Mouse (Mus musculus) stomach, postnatal 0 days (tissue): Measurements from ENCODE around the gene Cilp. TPM values are rescaled to one million over a fixed set of nuclear protein-coding genes. Genes with fewer than 3 reads are reported as not detected.

Experiments
- ATAC-seq: fragments of 200-750 bp; cut with Nextera tagmentation; 2 replicates; pipeline ENCODE4 v1.8.0; 2017; ENCODE audit not compliant: low FRiP score, low TSS enrichment
- DNase-seq: peaks from one replicate; pipeline ENCODE4 v3.0.0-alpha.2; 2016; ENCODE audit warnings: low spot score
- H3K27ac ChIP-seq: fragments of 300-500 bp; sonication (generic); replicated peaks from 2 replicates; pipeline ENCODE4 v1.5.1; 2014; ENCODE audit warnings: mild to moderate bottlenecking, control low read depth
- H3K27me3 ChIP-seq: fragments of 300-500 bp; sonication (generic); 2 replicates; pipeline ENCODE4 v1.6.1; 2014; ENCODE audit warnings: low read length; ENCODE audit not compliant: control insufficient read depth, insufficient read depth
- H3K36me3 ChIP-seq: fragments of 300-500 bp; sonication (generic); 2 replicates; pipeline ENCODE4 v1.6.1; 2014; ENCODE audit warnings: low read length, mixed read lengths; ENCODE audit not compliant: control insufficient read depth, insufficient read depth
- H3K4me1 ChIP-seq: fragments of 300-500 bp; sonication (generic); replicated peaks from 2 replicates; pipeline ENCODE4 v1.6.1; 2014; ENCODE audit warnings: antibody characterized with exemption; ENCODE audit not compliant: control insufficient read depth, insufficient read depth
- H3K4me2 ChIP-seq: fragments of 300-500 bp; sonication (generic); replicated peaks from 2 replicates; pipeline ENCODE4 v1.6.1; 2014; ENCODE audit warnings: low read depth, mild to moderate bottlenecking, control low read depth, moderate library complexity
- H3K4me3 ChIP-seq: fragments of 300-500 bp; sonication (generic); 2 replicates; pipeline ENCODE4 v1.5.1; 2014; ENCODE audit warnings: low read depth, low read length, control low read depth
- H3K9ac ChIP-seq: fragments of 300-500 bp; sonication (generic); 2 replicates; pipeline ENCODE4 v1.6.1; 2014; ENCODE audit warnings: mild to moderate bottlenecking, low read length, control low read depth, mixed read lengths
- H3K9me3 ChIP-seq: fragments of 300-500 bp; sonication (generic); 2 replicates; pipeline ENCODE4 v1.6.1; 2016; ENCODE audit warnings: low read length; ENCODE audit not compliant: control insufficient read depth
- CTCF ChIP-seq: IDR thresholded peaks from 2 replicates; pipeline ENCODE4 v1.5.1; 2016; ENCODE audit warnings: antibody characterized with exemption, low read depth, mild to moderate bottlenecking, moderate library complexity
- EP300 ChIP-seq: optimal IDR thresholded peaks from 2 replicates; pipeline ENCODE3; 2016; ENCODE audit warnings: antibody characterized with exemption
- WGBS: fragments of 180-500 bp; shearing (Covaris S2); extraction: QIAGEN DNeasy Blood & Tissue Kit; methylation state at CpG from one replicate; pipeline ENCODE4 v1.1.7; 2014; 5-methylcytosine and 5-hydroxymethylcytosine counted together
- polyA plus RNA-seq: library from polyadenylated mRNA; unstranded; fragments of >200 nt; fragmentation: Nextera tagmentation; extraction: Ambion mirVana; gene quantifications from 2 replicates; pipeline ENCODE4 v1.2.1, GENCODE M21; 2015

The Cilp gene
- polyA plus RNA-seq, 1 experiment from 2014 or later: 0.61 TPM

DNA sequence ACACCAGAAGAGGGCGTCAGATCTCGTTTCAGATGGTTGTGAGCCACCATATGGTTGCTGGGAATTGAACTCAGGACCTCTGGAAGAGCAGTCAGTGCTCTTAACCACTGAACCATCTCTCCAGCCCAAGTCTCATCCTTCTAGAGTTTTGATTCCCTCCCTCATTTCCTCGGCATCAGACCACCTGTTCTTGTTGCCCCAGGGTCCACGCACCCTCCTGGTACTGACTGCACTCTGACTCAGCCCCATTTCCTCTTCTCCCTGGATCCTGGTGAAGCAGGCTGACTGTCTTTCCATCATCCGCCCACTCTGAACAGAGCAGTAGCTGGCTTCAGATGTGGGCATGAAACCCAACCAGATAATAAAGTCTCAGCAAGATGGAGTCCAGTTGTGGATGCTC is 23.0 kb upstream of the Cilp start:
- Histone ChIP-seq H3K36me3 (no peaks in the 10 kb centered on the region), H3K27ac (no peak overlapping the region), H3K4me3 (no peak overlapping the region), H3K9me3 (no peaks in the 10 kb centered on the region), H3K4me2 (no peak overlapping the region), H3K27me3 (no peaks in the 10 kb centered on the region), H3K4me1 (no peaks in the 10 kb centered on the region), H3K9ac (no peak overlapping the region)
- DNase-seq (no peak), ATAC-seq (no peak)
- TF ChIP-seq CTCF (no peak), EP300 (no peak)
- WGBS: 68% methylated on average over 5 of the region's 5 CpGs

DNA sequence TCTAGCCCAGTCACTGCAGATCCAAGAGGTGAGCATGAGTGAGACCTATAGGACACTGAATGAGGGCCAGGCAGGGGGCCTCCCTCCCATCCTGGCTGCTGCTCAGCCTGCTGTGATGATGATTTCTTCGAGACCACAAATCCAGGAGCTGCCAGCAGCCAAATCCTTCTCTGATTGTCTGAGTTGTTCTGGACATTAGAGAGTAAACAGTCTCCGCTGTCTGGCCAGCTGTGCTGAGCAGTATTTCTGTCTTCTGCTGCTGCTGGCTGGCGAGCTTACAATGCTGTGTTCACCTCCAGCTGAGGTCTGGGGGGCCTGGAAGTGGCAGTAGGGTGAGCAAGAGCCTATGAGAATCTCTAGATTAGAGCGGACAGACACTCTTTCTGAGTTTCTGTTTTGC is 21.7 kb upstream of the Cilp start:
- no peak for ATAC-seq
- Histone ChIP-seq H3K4me3 (no peak overlapping the region), H3K4me1 (no peaks in the 10 kb centered on the region), H3K4me2 (no peak overlapping the region; the same call in 1 of the 2 replicates), H3K27ac (no peak overlapping the region), H3K36me3 (no peaks in the 10 kb centered on the region), H3K27me3 (no peaks in the 10 kb centered on the region), H3K9ac (no peak overlapping the region), H3K9me3 (no peaks in the 10 kb centered on the region)
- 33% methylated on average over 4 of the region's 4 CpGs for WGBS
- no peak for DNase-seq
- TF ChIP-seq EP300 (no peak), CTCF (no peak)

- Histone ChIP-seq H3K9ac (no peak overlapping the region), H3K36me3 (no peaks in the 10 kb centered on the region), H3K27ac (no peak overlapping the region), H3K4me3 (no peak overlapping the region), H3K4me1 (no peaks in the 10 kb centered on the region), H3K9me3 (no peaks in the 10 kb centered on the region), H3K27me3 (no peaks in the 10 kb centered on the region), H3K4me2 (no peak overlapping the region)
- no peak for DNase-seq
- ATAC-seq: 0 out of 2 replicates have a peak, but pooled peaks have one; percentile 16
- 39% methylated on average over 9 of the region's 9 CpGs for whole genome bisulfite sequencing
- no peak for TF ChIP-seq EP300
- TF ChIP-seq CTCF: no peak
Measured at GRCm38 (mm10) chr9:65244036-65244806, 20.8 kb upstream of the Cilp start.

- Histone ChIP-seq H3K27me3 (no peaks in the 10 kb centered on the region), H3K4me2 (no peak overlapping the region), H3K9ac (no peak overlapping the region), H3K9me3 (no peaks in the 10 kb centered on the region), H3K27ac (0 out of 2 replicates have a peak overlapping the region, but pooled peaks have one; percentile 13), H3K36me3 (no peaks in the 10 kb centered on the region), H3K4me3 (no peak overlapping the region), H3K4me1 (no peaks in the 10 kb centered on the region)
- TF ChIP-seq EP300 (no peak), CTCF (no peak)
- WGBS: 61% methylated on average over 16 of the region's 16 CpGs
- DNase-seq (no peak), ATAC-seq (no peak)
Measured at GRCm38 (mm10) chr9:65247502-65248376, 17.2 kb upstream of the Cilp start.

DNA sequence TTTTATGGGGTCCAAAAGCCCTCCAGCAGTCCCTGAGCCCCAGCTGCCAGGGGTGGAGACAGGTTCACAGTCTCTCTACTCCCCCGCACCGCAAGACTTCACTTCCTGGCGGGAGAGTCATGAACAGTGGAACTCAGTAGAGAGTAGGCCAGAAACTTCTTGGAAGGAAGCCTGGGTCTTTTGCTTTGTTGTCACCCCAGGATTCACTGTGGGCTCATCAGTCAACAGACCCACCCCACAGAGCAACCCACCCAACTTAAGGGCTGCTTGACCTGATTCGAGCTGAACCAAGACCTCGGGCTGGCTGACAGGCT is 16.6 kb upstream of the Cilp start:
- H3K4me2 ChIP-seq: no peak overlapping the region
- no peaks in the 10 kb centered on the region for H3K9me3 ChIP-seq
- 0 out of 2 replicates have a peak overlapping the region, but pooled peaks have one; percentile 13 for H3K27ac ChIP-seq
- no peaks in the 10 kb centered on the region for H3K4me1 ChIP-seq
- no peak overlapping the region for H3K9ac ChIP-seq
- no peak for DNase-seq
- no peak for TF ChIP-seq EP300
- TF ChIP-seq CTCF: no peak
- no peaks in the 10 kb centered on the region for H3K36me3 ChIP-seq
- ATAC-seq: 0 out of 2 replicates have a peak, but pooled peaks have one; percentile 21
- H3K4me3 ChIP-seq: no peak overlapping the region
- no peaks in the 10 kb centered on the region for H3K27me3 ChIP-seq
- WGBS: 72% methylated on average over 5 of the region's 5 CpGs

DNA sequence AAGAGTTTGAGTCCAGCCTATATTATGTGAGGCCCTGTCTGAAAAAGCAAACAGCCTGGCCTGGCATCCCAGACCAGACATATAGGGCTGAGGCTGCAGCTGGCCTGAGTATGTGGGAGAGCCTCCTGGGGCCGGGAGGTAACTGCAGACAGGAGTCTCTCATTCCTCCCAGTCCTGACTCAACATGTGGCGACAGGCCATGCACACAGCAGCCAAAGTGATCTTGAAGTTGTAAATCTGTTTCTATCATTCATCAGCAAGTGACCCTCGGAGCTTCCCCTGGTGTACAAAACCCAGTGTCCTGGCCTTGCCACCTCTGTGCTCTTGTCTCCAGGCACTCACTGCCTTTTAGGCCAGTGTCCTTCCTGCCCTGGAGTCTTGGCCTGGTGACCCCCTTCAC is 13.0 kb upstream of the Cilp start:
- no peak for ATAC-seq
- no peak overlapping the region for H3K4me2 ChIP-seq
- H3K4me3 ChIP-seq: no peak overlapping the region
- no peaks in the 10 kb centered on the region for H3K4me1 ChIP-seq
- no peak for TF ChIP-seq CTCF
- TF ChIP-seq EP300: no peak
- H3K27me3 ChIP-seq: no peaks in the 10 kb centered on the region
- no peaks in the 10 kb centered on the region for H3K36me3 ChIP-seq
- WGBS: 56% methylated on average over 3 of the region's 3 CpGs
- no peak for DNase-seq
- H3K9ac ChIP-seq: no peak overlapping the region
- no peak overlapping the region for H3K27ac ChIP-seq
- H3K9me3 ChIP-seq: no peaks in the 10 kb centered on the region
